Mouse (Mus musculus) cerebellum, adult 18-20 months (tissue): ENCODE results near the gene Ube2v1.
A peak's percentile ranks its signal among the peaks of the same experiment; 100 is the strongest.

Experiments
- DNase-seq, 2 experiments: peaks; one replicate each; pipeline ENCODE4 v3.0.0; 2021

Gene Ube2v1

GRCm38 (mm10) chr2:167631591-167632448 is at the start of gene Ube2v1:
TSS of gene Ube2v1 (minus strand) at chr2:167632095.
- DNase-seq: peak; percentile 95 to 99

- peak; percentile 36 to 43 for DNase-seq
Measured at GRCm38 (mm10) chr2:167680657-167681056, 48.8 kb upstream of the Ube2v1 start.

DNA sequence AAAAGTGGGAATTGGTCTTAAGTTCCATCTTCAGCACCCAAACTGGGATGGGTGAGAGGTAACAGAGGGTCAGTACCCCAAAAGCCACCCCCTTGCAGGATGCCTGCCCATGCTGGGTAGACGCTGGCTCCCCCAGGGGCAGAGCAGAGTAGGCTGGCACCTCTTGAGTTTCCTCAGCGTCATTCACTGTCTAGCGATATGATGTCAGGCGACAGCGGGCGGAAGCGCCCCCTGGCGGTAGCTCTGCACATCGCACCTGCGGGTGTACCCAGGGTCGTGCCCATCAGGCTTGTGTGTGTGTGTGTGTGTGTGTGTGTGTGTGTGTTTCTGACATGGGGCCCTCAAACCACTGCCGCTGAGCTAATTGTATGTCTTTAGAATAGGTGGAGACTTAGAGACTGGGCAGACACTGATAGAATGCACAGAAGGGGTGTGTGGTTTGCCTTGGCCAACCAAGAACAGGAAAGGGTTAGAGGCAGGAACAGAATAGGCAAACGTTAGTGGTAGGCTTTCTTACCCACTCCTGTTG is 48.1 kb upstream of the Ube2v1 start:
- DNase-seq: peak; percentile 75 to 83

- DNase-seq: no peak
Measured at GRCm38 (mm10) chr2:167678600-167678999, 46.7 kb upstream of the Ube2v1 start.

DNA sequence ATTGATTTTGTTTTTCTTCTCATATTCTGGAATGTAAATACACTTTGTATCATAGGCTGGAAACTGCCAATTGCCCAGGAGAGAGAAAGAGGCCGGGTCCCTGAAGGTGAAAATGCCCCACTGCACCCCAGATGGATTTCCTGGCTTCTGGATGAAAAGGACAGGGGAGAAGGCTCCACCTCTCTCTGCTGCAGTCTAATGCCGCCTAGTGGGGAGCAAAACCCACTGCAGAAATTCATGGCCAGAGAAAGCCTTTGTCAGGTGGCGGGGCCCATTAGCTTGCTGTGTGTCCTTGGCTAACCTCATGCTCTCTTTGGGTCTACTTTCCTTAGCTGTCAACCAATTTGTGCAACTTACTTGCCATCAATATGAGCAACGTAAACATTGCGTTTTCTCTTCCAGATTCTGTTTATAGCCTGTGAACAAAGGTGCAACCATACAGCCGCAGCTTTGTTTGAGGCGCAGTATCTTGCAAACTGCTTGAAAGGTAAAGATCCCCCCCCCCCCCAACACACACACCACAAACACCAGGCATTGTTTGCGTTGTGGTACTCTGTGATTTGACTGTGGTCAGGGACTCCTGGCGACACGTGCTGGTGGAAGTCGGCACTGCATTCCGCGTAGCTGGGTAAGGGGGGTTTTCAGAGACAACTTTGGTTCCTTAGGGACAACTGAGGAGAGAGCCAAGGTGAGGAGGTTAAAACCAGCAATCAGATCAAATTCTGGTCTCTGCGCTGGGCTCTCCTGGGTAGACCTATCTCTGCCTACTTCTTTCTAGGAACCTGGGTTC is 43.4 kb upstream of the Ube2v1 start:
- DNase-seq: no peak

GRCm38 (mm10) chr2:167672212-167672685 is 40.4 kb upstream of the Ube2v1 start:
- no peak for DNase-seq

DNA sequence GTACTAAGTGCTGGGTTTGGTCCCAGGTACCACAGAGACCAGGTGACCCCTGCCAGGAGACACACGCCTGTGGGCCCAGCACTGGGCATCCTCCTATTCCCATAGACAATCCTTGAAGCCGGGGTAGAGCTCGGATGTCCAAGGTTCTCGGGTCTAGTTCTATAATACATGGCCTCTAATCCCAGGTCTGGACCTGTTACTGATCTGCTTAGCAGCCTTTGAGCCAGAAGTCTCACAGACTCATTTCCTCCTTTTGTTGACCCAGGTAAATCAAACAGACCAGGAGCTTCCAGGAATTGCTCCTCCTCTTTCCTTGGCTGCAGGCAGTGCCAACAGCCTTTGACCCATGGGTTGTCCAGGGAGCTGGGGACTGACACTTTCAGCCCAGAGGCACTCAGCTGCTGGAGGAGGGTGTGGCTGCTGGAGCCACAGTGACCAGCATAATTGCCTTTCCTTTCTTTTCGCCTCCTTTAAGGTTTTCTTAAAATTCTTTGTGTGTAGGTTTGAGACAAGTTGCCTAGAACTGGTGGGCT is 39.3 kb upstream of the Ube2v1 start:
- DNase-seq: no peak

GRCm38 (mm10) chr2:167669398-167669797 is 37.5 kb upstream of the Ube2v1 start:
- no peak for DNase-seq

GRCm38 (mm10) chr2:167668426-167668825 is 36.5 kb upstream of the Ube2v1 start:
- DNase-seq: no peak

DNA sequence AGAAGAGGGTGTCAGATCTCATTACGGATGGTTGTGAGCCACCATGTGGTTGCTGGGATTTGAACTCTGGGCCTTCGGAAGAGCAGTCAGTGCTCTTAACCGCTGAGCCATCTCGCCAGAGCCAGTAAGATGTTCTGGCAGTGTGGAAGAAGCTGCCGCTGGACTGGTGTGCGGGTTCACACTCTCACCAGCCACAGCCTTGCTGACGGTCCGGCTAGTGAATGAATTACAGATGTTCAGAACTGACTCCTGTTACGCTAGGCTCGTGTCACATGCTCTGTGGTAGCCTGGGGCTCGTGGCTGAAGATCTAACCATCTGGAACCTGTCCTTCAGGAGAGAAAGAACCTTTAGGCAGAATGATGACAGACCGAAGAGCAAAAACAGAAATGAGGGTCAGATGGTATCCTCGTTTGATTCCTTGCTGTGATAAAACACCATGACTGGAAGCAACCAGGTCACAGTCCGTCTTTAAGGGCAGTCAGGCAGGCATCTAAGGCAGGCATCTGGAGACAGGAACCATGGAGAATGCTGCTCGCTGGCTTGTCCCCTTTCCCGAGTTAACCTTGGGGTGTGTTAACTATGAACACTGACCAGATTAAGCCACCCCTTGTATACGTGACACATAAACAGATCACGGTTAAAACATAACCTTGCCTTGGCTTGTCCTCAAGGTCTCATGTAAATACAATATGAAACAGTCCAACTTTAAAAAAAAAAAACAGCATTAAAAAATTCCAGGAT is 34.2 kb upstream of the Ube2v1 start:
- DNase-seq: no peak

- no peak for DNase-seq
Measured at GRCm38 (mm10) chr2:167662713-167663112, 30.8 kb upstream of the Ube2v1 start.

DNA sequence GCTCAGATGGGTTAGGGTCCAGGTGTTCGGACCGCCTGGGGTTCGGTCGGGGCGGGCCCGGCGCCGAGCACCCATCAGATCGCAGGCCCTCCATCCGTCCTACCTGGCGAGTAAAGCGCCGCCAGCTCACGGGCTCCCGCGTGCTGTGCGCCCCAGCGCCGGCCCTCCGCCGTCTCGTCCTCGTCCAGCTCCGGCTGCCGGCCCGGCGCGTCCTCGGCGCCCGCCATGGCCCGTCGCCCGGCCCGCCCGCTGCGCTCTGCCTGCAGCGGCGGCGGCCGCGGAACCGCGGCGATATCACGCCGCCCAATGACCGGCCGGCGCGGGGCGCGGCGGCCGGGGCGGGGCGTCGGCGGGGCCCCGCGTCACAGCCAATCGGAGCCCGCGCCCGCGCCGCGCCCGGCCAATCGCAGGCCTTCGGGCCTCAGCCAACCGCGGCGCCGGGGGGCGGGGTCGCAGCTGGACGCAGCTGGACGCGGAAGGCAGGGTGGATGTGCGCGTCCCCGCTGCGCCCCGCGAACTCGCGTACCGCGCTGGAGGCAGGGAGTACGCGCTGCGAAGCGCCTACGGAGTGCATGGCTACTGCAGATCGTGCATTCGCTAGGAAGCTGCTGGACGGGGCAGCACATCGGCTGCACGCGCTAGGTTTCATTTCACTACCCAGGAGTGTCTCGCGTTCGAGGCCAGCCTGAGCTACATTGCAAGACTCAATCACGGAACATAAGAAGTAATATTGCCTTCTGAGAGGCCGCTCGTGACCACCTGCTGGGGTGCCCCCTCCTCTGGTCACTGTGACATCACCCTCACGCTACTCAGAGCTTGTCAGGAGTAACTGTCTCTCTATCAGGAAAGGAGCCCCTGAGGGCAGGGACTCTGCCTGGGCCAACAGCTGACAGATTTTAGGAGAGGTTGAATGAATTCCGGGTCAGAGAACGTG is 29.6 kb upstream of the Ube2v1 start, which contains the start of gene Gm20431:
Gene Gm20431 (minus strand): TSS at position 227 of the 934 bp plus-strand sequence.
- peak; percentile 90 to 96 for DNase-seq

- DNase-seq: peak in 1 of 2 experiments; percentile 25
Measured at GRCm38 (mm10) chr2:167660611-167660971, 28.7 kb upstream of the Ube2v1 start.

DNA sequence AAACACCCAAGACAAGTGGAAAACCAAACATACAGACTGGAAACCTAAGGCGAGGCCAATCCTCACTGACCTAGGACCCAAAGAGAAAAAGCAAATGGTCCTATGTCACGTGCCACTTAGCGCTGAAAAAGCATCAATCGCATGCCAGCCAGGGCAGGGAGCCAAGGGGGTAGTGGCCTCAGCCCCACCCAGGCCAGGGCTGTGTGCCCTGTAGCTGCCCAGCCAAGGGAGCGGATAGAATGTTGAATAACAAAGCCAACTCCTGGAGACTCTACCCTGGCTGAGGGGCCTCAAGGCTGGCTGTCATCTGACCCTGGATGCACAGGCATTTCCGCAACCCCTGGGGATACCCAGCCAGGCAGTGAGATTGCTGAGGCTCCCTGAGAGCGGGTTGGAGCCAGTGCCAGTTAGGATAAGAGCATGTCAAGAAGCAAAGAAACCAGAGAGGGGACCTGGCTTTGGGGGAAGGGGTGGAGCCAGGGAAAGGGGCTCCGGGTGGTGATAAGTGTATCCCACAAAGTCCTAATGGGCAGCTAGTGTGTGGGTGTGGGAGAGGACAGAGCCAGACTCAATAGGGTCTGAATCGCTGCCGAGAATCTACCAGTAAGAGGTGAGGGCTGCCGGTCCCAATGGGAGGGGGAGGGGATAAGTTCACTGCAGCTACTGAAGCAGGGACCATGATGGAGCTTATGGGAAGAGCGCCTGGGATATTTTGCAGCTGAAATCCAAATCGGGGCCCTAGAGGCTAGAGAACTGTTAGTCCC is 28.1 kb upstream of the Ube2v1 start:
- DNase-seq: peak; percentile 41 to 54

- DNase-seq: no peak
Measured at GRCm38 (mm10) chr2:167659177-167659846, 27.4 kb upstream of the Ube2v1 start.

DNA sequence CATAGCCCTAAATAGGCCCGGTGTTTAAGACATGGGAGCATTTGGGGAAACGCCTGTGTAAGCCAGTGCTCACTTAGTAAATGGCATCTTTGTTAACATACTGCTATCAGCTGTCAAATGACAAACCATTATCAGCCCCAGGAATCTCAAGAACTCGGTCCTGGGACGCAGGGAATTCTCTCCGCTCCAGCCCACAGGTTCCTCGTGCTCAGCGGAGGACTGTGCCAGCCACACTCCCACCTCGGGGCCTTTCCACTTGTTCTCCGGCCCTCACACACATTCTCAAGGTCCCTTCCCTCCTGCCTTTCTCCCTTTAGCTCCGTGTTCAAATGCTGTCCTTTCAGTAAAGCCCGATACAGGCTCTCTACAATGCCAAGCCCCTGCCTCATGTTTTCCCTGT is 26.8 kb upstream of the Ube2v1 start:
- DNase-seq: no peak

DNA sequence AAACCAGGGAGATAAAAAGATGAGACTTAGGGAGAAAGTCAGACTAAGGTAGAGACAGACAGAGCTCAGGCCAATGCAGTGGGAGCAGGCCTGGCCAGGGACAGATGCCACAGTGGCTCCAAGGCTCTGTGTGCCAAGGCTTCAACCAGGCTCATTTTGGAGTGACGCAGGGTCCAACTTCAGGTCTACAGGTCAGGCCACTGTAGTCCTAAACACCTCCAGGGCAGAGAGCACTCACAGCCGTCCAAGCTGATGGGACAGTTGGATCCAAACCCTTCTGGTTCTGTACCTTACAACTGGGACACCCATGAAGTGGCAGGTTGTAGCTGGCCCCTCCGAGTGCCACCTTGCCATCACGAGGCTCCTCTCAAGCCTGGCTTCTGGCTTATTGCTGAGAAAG is 26.1 kb upstream of the Ube2v1 start:
- DNase-seq: no peak

DNA sequence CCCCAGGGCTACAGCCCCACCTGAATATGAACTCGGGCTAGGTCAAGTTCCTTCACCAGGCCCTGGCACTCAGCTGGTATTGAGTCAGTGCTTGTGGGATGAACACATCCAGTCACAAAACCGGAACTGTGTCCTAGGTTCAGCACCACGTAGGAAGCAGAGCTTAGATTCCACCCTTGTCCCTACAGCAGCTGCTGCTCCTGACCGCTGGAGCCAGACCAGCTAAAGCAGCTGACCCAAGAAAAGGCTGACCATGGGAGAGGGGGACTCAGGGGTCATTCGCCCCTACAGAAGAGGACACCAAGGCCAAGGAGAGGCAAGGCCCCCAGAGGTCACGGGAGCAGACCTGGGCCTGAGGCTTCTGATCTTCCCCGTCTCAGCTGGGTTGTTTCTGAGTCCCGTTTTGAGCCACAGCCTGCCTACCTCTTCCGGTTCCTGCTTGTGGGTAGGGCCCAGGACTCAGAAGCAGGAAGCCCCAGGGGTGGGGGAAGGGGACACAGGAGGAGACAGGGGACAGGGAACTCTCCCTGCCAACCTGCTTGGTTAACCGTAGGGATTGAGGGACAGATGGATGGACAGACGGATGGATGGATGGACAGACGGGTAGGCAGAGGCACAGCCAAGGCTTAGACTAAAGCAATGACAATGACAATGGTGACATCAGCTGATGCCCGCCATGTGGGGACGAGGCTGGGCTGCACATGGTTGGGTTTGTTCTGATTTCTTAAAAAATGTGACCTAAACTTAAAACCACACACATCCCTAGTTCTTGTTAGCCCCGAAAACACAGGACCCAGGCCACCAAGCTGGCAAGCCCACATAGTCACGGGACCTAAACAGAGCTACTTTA is 25.0 kb upstream of the Ube2v1 start:
- DNase-seq: no peak
